Mouse (Mus musculus): ENCODE data around the gene Rbm34. TPM values are rescaled to one million over a fixed set of nuclear protein-coding genes. Genes with fewer than 3 reads are reported as not detected.

Rbm34 gene
- polyA plus RNA-seq, 1 experiment from 2014 or later, result 16.5 TPM

DNA sequence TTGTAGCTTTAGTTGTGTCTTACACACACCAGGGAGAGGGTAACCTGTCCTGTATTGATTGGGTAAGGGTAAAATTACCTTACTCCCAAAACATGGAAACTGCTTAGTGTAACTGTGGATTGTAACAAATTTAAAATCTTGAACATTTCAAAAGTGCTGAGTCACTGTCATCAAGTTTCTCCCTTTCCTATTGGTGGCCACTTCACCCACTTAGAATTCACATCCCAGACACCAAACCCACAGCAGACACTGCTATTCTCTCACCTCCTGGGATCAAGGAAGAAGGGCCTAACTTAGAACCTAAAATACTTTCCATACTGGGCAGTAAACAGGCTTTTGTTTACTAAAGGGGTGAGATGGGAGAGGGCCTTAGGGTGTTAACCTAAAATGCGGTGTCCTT lies 38.6 kb downstream of the Rbm34 start:
- peak overlapping the region; percentile 58 for H3K27ac ChIP-seq
- no peak for DNase-seq
- H3K4me3 ChIP-seq (replicated peaks), result no peak overlapping the region
- no peak overlapping the region for H3K9ac ChIP-seq
- H3K9me3 ChIP-seq (replicated peaks), result no peaks in the 10 kb centered on the region
- WGBS (ENCODE audit: insufficient replicate concordance), result 86% methylated on average over 1 of the region's 1 CpGs
- peaks cover 55% of the 10 kb centered on the region for H3K4me1 ChIP-seq (replicated peaks)
- no peak for ATAC-seq (ENCODE audit: low read depth)
- H3K36me3 ChIP-seq, result peaks cover 77% of the 10 kb centered on the region
- no peaks in the 10 kb centered on the region for H3K27me3 ChIP-seq
- no peak overlapping the region for H3K4me2 ChIP-seq

GRCm38 (mm10) chr8:126931720-126932119 lies 39.2 kb downstream of the Rbm34 start:
- peak; percentile 18; the same call in 1 of the 2 replicates for ATAC-seq (ENCODE audit: low read depth)

DNA sequence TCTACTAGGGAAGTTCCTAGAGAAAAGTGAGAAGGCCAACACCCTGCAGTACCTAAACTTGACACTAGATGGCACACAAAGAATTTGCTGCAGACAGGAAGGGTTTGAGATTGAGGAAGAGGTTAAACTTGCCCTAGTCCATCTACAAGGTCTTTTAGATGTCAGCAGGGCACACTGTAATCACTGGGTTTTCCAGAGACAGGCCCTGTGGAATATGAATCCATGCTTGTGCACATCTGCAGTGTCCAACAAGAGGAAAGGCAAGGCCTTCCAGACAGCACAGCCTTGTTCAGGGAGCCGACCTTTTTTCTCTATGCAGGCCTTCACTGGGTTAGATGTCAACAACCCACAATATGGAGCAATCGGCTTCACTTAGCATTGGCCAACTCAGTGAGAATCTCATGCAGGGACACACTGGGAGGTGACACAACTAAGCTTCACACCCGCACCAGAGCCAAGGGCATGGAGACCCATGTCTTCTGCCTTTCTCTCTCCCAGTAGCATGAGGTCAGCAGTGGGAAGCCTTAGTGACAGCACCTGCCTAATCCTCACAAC lies 41.2 kb downstream of the Rbm34 start:
- Histone ChIP-seq H3K4me1 (replicated peaks) (peaks cover 55% of the 10 kb centered on the region), H3K9me3 (replicated peaks) (no peaks in the 10 kb centered on the region), H3K4me2 (no peak overlapping the region), H3K4me3 (replicated peaks) (no peak overlapping the region), H3K36me3 (peaks cover 61% of the 10 kb centered on the region), H3K27me3 (no peaks in the 10 kb centered on the region), H3K27ac (0 out of 2 replicates have a peak overlapping the region, but pooled peaks have one; percentile 21), H3K9ac (no peak overlapping the region)
- 65% methylated on average over 3 of the region's 3 CpGs for WGBS (ENCODE audit: insufficient replicate concordance)
- ATAC-seq (ENCODE audit: low read depth) (peak; percentile 27), DNase-seq (peak; percentile 46)

More at GRCm38 (mm10) chr8:126931720-126932119, 39.2 kb downstream of the Rbm34 start:
- Histone ChIP-seq H3K27me3 (no peaks in the 10 kb centered on the region), H3K9me3 (replicated peaks) (no peaks in the 10 kb centered on the region), H3K9ac (no peak overlapping the region), H3K4me3 (replicated peaks) (no peak overlapping the region), H3K36me3 (peaks cover 73% of the 10 kb centered on the region), H3K4me2 (no peak overlapping the region), H3K4me1 (replicated peaks) (peaks cover 55% of the 10 kb centered on the region), H3K27ac (peak overlapping the region; percentile 58)
- no peak for DNase-seq
- 37% methylated on average over 2 of the region's 2 CpGs for WGBS (ENCODE audit: insufficient replicate concordance)

GRCm38 (mm10) chr8:126928755-126929505 lies 41.9 kb downstream of the Rbm34 start:
- Histone ChIP-seq H3K9me3 (replicated peaks) (no peaks in the 10 kb centered on the region), H3K36me3 (peaks cover 56% of the 10 kb centered on the region), H3K4me1 (replicated peaks) (peaks cover 58% of the 10 kb centered on the region), H3K9ac (no peak overlapping the region), H3K4me3 (replicated peaks) (no peak overlapping the region), H3K27ac (no peak overlapping the region), H3K4me2 (no peak overlapping the region), H3K27me3 (no peaks in the 10 kb centered on the region)
- WGBS (ENCODE audit: insufficient replicate concordance), result 83% methylated on average over 10 of the region's 10 CpGs
- ATAC-seq (ENCODE audit: low read depth) (0 out of 2 replicates have a peak, but pooled peaks have one; percentile 24), DNase-seq (no peak)

DNA sequence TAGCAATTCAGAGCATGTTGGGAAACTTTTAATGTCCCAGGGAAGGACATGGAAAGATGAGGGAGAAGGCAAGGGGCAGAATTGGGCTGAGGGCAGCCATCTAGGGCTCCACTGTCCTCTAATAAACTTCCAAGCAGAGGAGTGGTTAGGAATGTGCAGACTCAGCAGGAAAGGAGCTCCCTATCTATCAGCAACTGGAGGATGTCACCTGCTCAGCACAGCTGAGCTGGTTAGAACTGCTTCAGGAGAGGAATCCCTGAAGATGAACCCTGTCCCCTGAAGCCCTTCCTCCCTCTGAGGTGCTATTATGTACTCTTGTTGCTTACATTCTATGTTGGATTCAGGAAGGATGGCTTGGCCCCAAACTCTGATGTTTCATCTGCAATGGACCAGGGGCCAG lies 42.8 kb downstream of the Rbm34 start:
- Histone ChIP-seq H3K4me2 (no peak overlapping the region), H3K4me3 (replicated peaks) (no peak overlapping the region), H3K9ac (no peak overlapping the region), H3K27ac (no peak overlapping the region), H3K9me3 (replicated peaks) (no peaks in the 10 kb centered on the region), H3K27me3 (no peaks in the 10 kb centered on the region), H3K36me3 (peaks cover 47% of the 10 kb centered on the region), H3K4me1 (replicated peaks) (peaks cover 50% of the 10 kb centered on the region)
- DNase-seq, result no peak
- no peak for ATAC-seq (ENCODE audit: low read depth)

DNA sequence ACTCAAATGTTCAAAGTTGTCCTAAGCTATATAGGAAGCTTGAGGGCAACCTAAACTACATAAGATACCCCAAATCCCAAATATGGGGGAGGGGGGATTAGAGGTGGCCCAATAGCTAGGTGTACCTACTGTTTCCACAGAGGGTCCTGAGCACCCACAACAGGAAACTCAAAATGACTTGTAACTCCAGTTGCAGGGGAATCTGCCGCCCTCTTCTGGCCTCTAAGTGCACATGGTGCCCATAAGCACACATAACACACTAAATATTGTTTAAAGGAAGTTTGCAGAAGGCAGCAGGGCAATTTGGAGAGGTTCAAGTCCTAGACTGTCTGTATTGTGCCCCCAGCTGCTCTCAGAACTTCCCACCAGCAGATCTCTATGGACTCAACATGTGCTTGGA lies 43.8 kb downstream of the Rbm34 start:
- Histone ChIP-seq H3K9me3 (replicated peaks) (no peaks in the 10 kb centered on the region), H3K4me2 (no peak overlapping the region), H3K4me1 (replicated peaks) (peaks cover 40% of the 10 kb centered on the region), H3K27me3 (no peaks in the 10 kb centered on the region), H3K4me3 (replicated peaks) (no peak overlapping the region), H3K27ac (no peak overlapping the region), H3K36me3 (peaks cover 38% of the 10 kb centered on the region), H3K9ac (no peak overlapping the region)
- WGBS (ENCODE audit: insufficient replicate concordance), result 31% methylated on average over 1 of the region's 1 CpGs
- DNase-seq (no peak), ATAC-seq (ENCODE audit: low read depth) (no peak)

- no peak overlapping the region for H3K9ac ChIP-seq
- peaks cover 10% of the 10 kb centered on the region; the same call in 1 of the 2 replicates for H3K36me3 ChIP-seq
- no peak overlapping the region for H3K27ac ChIP-seq
- no peak overlapping the region for H3K4me3 ChIP-seq (replicated peaks)
- no peaks in the 10 kb centered on the region for H3K27me3 ChIP-seq
- ATAC-seq (ENCODE audit: low read depth) (no peak), DNase-seq (no peak)
- H3K9me3 ChIP-seq (replicated peaks), result no peaks in the 10 kb centered on the region
- H3K4me1 ChIP-seq (replicated peaks), result peaks cover 9% of the 10 kb centered on the region; the same call in 1 of the 2 replicates
- 81% methylated on average over 7 of the region's 7 CpGs for WGBS (ENCODE audit: insufficient replicate concordance)
- H3K4me2 ChIP-seq, result no peak overlapping the region
Observed at GRCm38 (mm10) chr8:126922981-126923380, 47.9 kb downstream of the Rbm34 start.

- Histone ChIP-seq H3K9me3 (replicated peaks) (no peaks in the 10 kb centered on the region), H3K4me1 (replicated peaks) (peaks cover 11% of the 10 kb centered on the region; the same call in 1 of the 2 replicates), H3K36me3 (peaks cover 6% of the 10 kb centered on the region; the same call in 1 of the 2 replicates), H3K9ac (no peak overlapping the region), H3K27me3 (no peaks in the 10 kb centered on the region), H3K4me2 (no peak overlapping the region), H3K4me3 (replicated peaks) (no peak overlapping the region), H3K27ac (no peak overlapping the region)
- ATAC-seq (ENCODE audit: low read depth), result no peak
- WGBS (ENCODE audit: insufficient replicate concordance), result 72% methylated on average over 3 of the region's 3 CpGs
- no peak for DNase-seq
Observed at GRCm38 (mm10) chr8:126921432-126921831, 49.4 kb downstream of the Rbm34 start.

GRCm38 (mm10) chr8:126920845-126921244 lies 50.0 kb downstream of the Rbm34 start:
- H3K4me1 ChIP-seq (replicated peaks), result peaks cover 11% of the 10 kb centered on the region; the same call in 1 of the 2 replicates
- DNase-seq, result no peak
- no peak overlapping the region for H3K4me3 ChIP-seq (replicated peaks)
- peak; percentile 38; the same call in 1 of the 2 replicates for ATAC-seq (ENCODE audit: low read depth)
- H3K27ac ChIP-seq, result no peak overlapping the region
- H3K36me3 ChIP-seq, result peaks cover 2% of the 10 kb centered on the region; the same call in 1 of the 2 replicates
- H3K9me3 ChIP-seq (replicated peaks), result no peaks in the 10 kb centered on the region
- 30% methylated on average over 3 of the region's 3 CpGs for whole genome bisulfite sequencing (ENCODE audit: insufficient replicate concordance)
- no peaks in the 10 kb centered on the region for H3K27me3 ChIP-seq
- no peak overlapping the region for H3K4me2 ChIP-seq
- no peak overlapping the region for H3K9ac ChIP-seq

GRCm38 (mm10) chr8:126920386-126920785 lies 50.5 kb downstream of the Rbm34 start:
- Histone ChIP-seq H3K27me3 (no peaks in the 10 kb centered on the region), H3K4me2 (no peak overlapping the region), H3K27ac (no peak overlapping the region), H3K9me3 (replicated peaks) (no peaks in the 10 kb centered on the region), H3K9ac (no peak overlapping the region), H3K4me1 (replicated peaks) (peaks cover 11% of the 10 kb centered on the region; the same call in 1 of the 2 replicates), H3K4me3 (replicated peaks) (no peak overlapping the region), H3K36me3 (no peaks in the 10 kb centered on the region)
- ATAC-seq (ENCODE audit: low read depth), result no peak
- no peak for DNase-seq
- 59% methylated on average over 6 of the region's 6 CpGs for WGBS (ENCODE audit: insufficient replicate concordance)

GRCm38 (mm10) chr8:126919703-126920102 lies 51.2 kb downstream of the Rbm34 start:
- ATAC-seq (ENCODE audit: low read depth) (no peak), DNase-seq (no peak)
- H3K27me3 ChIP-seq, result no peaks in the 10 kb centered on the region
- 70% methylated on average over 5 of the region's 5 CpGs for WGBS (ENCODE audit: insufficient replicate concordance)
- H3K9ac ChIP-seq, result no peak overlapping the region
- H3K9me3 ChIP-seq (replicated peaks), result no peaks in the 10 kb centered on the region
- H3K27ac ChIP-seq, result no peak overlapping the region
- H3K4me1 ChIP-seq (replicated peaks), result peaks cover 11% of the 10 kb centered on the region; the same call in 1 of the 2 replicates
- H3K36me3 ChIP-seq, result no peaks in the 10 kb centered on the region
- H3K4me3 ChIP-seq (replicated peaks), result no peak overlapping the region
- H3K4me2 ChIP-seq, result no peak overlapping the region
